Mouse (Mus musculus) hindbrain, postnatal 0 days (tissue): ENCODE results near the gene Mc1r. TPM values are rescaled to one million over a fixed set of nuclear protein-coding genes. Genes with fewer than 3 reads are reported as not detected.
"Not testable (repeated sequence)": the region's sequence is repeated elsewhere in the genome, so short reads cannot be mapped to it uniquely, and the experiment has no call there.

ENCODE experiments used
- ATAC-seq: fragments of 200-750 bp; cut with Nextera tagmentation; 2 replicates; pipeline ENCODE4 v1.8.0; 2017; ENCODE audit warnings: mild to moderate bottlenecking, moderate TSS enrichment, moderate library complexity
- DNase-seq: peaks from one replicate; pipeline ENCODE4 v3.0.0-alpha.2; 2015; ENCODE audit warnings: low spot score
- H3K27ac ChIP-seq: fragments of 300-500 bp; sonication (generic); 2 replicates; pipeline ENCODE4 v1.5.1; 2014; ENCODE audit warnings: mild to moderate bottlenecking
- H3K27me3 ChIP-seq: fragments of 300-500 bp; sonication (generic); 2 replicates; pipeline ENCODE4 v1.6.1; 2014; ENCODE audit warnings: low read length, mixed read lengths; ENCODE audit not compliant: insufficient read depth
- H3K36me3 ChIP-seq: fragments of 300-500 bp; sonication (generic); 2 replicates; pipeline ENCODE4 v1.6.1; 2014; ENCODE audit warnings: low read length, mixed read lengths; ENCODE audit not compliant: insufficient read depth
- H3K4me1 ChIP-seq: fragments of 300-500 bp; sonication (generic); 2 replicates; pipeline ENCODE4 v1.6.1; 2014; ENCODE audit warnings: antibody characterized with exemption, low read length, mixed read lengths; ENCODE audit not compliant: insufficient read depth
- H3K4me2 ChIP-seq: fragments of 300-500 bp; sonication (generic); 2 replicates; pipeline ENCODE4 v1.6.1; 2014; ENCODE audit warnings: low read depth, mild to moderate bottlenecking, low read length, moderate library complexity, mixed read lengths
- H3K4me3 ChIP-seq: fragments of 300-500 bp; sonication (generic); 2 replicates; pipeline ENCODE4 v1.5.1; 2014; ENCODE audit warnings: low read length
- H3K9ac ChIP-seq: fragments of 300-500 bp; sonication (generic); replicated peaks from 2 replicates; pipeline ENCODE4 v1.6.1; 2014; ENCODE audit warnings: mild to moderate bottlenecking, low read length, moderate library complexity, mixed read lengths
- H3K9me3 ChIP-seq: fragments of 300-500 bp; sonication (generic); 2 replicates; pipeline ENCODE4 v1.6.1; 2016; ENCODE audit warnings: low read length, mixed read lengths
- CTCF ChIP-seq: IDR thresholded peaks from 2 replicates; pipeline ENCODE4 v1.5.1; 2016; ENCODE audit warnings: antibody characterized with exemption, control low read depth, low read depth
- WGBS: fragments of 180-500 bp; shearing (Covaris S2); extraction: QIAGEN DNeasy Blood & Tissue Kit; methylation state at CpG from one replicate; pipeline ENCODE4 v1.1.7; 2014; 5-methylcytosine and 5-hydroxymethylcytosine counted together
- polyA plus RNA-seq: library from polyadenylated mRNA; unstranded; fragments of >200 nt; fragmentation: Nextera tagmentation; extraction: Ambion mirVana; gene quantifications from 2 replicates; pipeline ENCODE4 v1.2.1, GENCODE M21; 2015
- total RNA-seq: library from RNA; depleted of rRNA; stranded (reverse); fragments of >200 nt; gene quantifications from 2 replicates; pipeline ENCODE4 v1.2.3, GENCODE M21; 2014; rRNA removed

The Mc1r gene
- total and polyA plus RNA-seq, 2 experiments from 2014 or later = 0.08 TPM; not detected in 1

DNA sequence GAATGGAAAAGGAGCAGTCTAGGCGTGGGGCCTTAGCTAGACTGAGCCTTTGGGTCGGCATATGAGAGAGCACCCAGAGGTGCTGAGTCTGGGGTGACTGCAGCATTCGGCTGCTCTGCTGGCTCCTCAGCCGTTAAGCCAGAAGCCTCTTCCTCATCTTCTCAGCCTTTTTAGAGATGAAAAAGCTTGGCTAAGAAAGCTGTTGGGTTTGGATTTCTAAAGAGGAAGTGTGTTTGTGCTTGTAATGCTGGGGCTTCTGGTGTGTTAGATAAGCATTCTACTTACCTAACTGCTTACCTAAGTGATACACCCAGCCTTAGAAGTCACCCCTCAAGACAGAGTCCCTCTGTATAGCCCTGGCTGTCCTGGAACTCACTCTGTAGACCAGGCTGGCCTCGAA lies 43.9 kb downstream of the Mc1r start:
- Histone ChIP-seq H3K27ac (no peak overlapping the region), H3K9me3 (no peaks in the 10 kb centered on the region), H3K36me3 (peaks cover 32% of the 10 kb centered on the region), H3K4me1 (no peaks in the 10 kb centered on the region), H3K9ac (no peak overlapping the region), H3K4me3 (no peak overlapping the region), H3K4me2 (no peak overlapping the region), H3K27me3 (no peaks in the 10 kb centered on the region)
- no peak for DNase-seq
- TF ChIP-seq CTCF = no peak
- WGBS = 92% methylated on average over 5 of the region's 5 CpGs
- no peak for ATAC-seq

DNA sequence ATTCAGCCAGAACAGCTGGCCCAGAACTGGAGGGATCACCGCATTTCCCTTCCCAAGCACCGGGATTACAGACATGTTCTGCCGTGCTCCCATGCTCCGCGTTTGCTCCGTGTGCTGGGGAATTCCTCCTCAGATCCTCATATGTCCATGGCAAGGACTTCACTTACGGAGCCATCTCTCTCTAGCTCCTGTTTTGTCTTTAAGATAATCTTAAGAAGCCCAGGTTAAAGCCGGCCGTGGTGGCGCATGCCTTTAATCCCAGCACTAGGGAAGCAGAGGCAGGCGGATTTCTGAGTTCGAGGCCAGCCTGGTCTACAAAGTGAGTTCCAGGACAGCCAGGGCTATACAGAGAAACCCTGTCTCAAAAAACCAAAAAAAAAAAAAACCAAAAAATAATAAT lies 44.8 kb downstream of the Mc1r start:
- H3K4me1 ChIP-seq, DNase-seq, H3K27me3 ChIP-seq, H3K9me3 ChIP-seq, H3K27ac ChIP-seq, H3K4me2 ChIP-seq, H3K4me3 ChIP-seq, ATAC-seq, H3K9ac ChIP-seq: not testable (repeated sequence)
- WGBS = 92% methylated on average over 12 of the region's 12 CpGs
- peaks cover 38% of the 10 kb centered on the region for H3K36me3 ChIP-seq

DNA sequence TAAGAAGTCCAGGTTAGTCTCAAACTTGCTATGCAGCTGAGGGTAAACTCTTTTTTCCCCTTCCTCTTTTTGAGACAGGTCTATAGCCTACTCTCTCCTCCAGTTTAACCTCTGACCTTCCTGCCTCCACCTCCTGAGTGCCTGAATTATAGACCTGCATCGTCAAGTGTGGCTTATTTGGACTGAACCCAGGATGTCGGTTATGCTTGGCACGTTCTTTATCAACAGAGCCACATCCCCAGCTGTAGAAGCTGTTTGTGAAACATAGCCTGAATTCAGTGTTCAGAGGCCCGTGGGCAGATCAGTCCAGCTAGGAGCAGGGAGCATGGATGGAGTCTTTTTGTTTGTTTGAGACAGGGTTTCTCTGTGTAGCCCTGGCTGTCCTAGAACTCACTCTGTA lies 45.2 kb downstream of the Mc1r start:
- Histone ChIP-seq H3K27me3 (no peaks in the 10 kb centered on the region), H3K9me3 (no peaks in the 10 kb centered on the region), H3K4me2 (no peak overlapping the region), H3K4me1 (no peaks in the 10 kb centered on the region), H3K9ac (no peak overlapping the region), H3K27ac (no peak overlapping the region), H3K4me3 (no peak overlapping the region), H3K36me3 (peaks cover 42% of the 10 kb centered on the region)
- DNase-seq (no peak), ATAC-seq (no peak)
- WGBS = 84% methylated on average over 4 of the region's 4 CpGs
- no peak for TF ChIP-seq CTCF

DNA sequence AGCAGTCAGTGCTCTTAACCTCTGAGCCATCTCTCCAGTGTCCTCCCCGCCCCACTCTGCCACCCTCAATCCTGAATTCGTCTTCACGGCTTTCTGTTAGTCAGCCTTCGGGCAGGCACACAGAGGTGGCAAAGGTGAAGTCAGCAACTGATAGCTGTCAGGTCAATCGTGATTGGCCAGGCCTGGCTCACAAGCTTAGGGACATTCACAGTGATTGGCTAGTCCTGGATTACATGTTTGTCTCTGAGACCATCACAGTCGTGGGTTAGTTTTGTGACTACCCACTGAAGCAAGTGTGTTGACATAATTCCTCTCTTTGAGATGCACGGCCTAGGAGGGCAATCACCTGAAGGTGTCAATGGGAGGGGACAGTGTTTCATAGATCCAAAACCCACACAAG lies 46.4 kb downstream of the Mc1r start:
- TF ChIP-seq CTCF = no peak
- Histone ChIP-seq H3K27ac (no peak overlapping the region), H3K9me3 (no peaks in the 10 kb centered on the region), H3K4me1 (no peaks in the 10 kb centered on the region), H3K27me3 (no peaks in the 10 kb centered on the region), H3K9ac (no peak overlapping the region), H3K4me3 (no peak overlapping the region), H3K36me3 (peaks cover 53% of the 10 kb centered on the region), H3K4me2 (no peak overlapping the region)
- ATAC-seq (no peak), DNase-seq (no peak)
- 83% methylated on average over 7 of the region's 7 CpGs for WGBS

GRCm38 (mm10) chr8:123453951-123454350 lies 47.0 kb downstream of the Mc1r start:
- Histone ChIP-seq H3K36me3 (peaks cover 59% of the 10 kb centered on the region), H3K4me1 (no peaks in the 10 kb centered on the region), H3K27ac (no peak overlapping the region), H3K9ac (no peak overlapping the region), H3K4me3 (no peak overlapping the region), H3K4me2 (no peak overlapping the region), H3K27me3 (no peaks in the 10 kb centered on the region), H3K9me3 (no peaks in the 10 kb centered on the region)
- ATAC-seq (no peak), DNase-seq (no peak)
- no peak for TF ChIP-seq CTCF
- WGBS = 86% methylated on average over 5 of the region's 5 CpGs

DNA sequence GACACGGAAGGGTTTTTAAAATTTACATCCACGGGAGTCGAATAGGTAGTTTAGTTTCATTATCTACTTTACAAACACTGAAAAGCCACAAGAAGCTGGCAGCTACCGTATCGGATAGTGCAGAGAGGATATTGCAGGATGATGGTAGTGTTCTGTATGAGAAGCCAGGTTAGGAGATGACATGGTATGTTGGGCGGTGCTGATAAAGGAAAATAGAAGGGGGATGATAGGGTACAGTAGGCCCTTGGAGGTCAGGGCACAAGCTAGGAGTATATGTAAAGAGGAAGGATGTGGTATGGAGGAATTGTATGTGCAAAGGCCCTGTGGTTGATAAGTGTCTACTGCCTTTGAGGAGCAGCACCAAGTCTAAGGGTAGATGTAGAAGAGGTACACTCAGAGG lies 47.7 kb downstream of the Mc1r start:
- WGBS = 97% methylated on average over 6 of the region's 6 CpGs
- ATAC-seq = no peak

More for the DNA sequence above, 47.7 kb downstream of the Mc1r start:
- no peak overlapping the region for H3K4me2 ChIP-seq
- no peaks in the 10 kb centered on the region for H3K9me3 ChIP-seq
- no peak overlapping the region for H3K9ac ChIP-seq
- H3K4me1 ChIP-seq = no peaks in the 10 kb centered on the region
- TF ChIP-seq CTCF = no peak
- DNase-seq = no peak
- H3K36me3 ChIP-seq = peaks cover 60% of the 10 kb centered on the region
- H3K4me3 ChIP-seq = no peak overlapping the region
- no peak overlapping the region for H3K27ac ChIP-seq
- H3K27me3 ChIP-seq = no peaks in the 10 kb centered on the region

Other genes with a start within 250 kb of the Mc1r start
- 2.9 and 3.7 TPM in 2 replicates for gene Sult5a1, start 248.8 kb upstream of the Mc1r start, total RNA-seq
- gene Sult5a1, start 248.8 kb upstream of the Mc1r start, polyA plus RNA-seq = 2.7 and 2.9 TPM in 2 replicates
- gene Dpep1, start 220.9 kb upstream of the Mc1r start, total RNA-seq = 1.2 and 1.8 TPM in 2 replicates
- gene Dpep1, start 220.9 kb upstream of the Mc1r start, polyA plus RNA-seq = 0.84 and 1.0 TPM in 2 replicates
- gene Chmp1a, start 194.3 kb upstream of the Mc1r start, total RNA-seq = 193 and 194 TPM in 2 replicates
- gene Chmp1a, start 194.3 kb upstream of the Mc1r start, polyA plus RNA-seq = 203 and 208 TPM in 2 replicates
- 3.3 and 5.5 TPM in 2 replicates for gene Spata33, start 194.3 kb upstream of the Mc1r start, total RNA-seq
- 8.0 and 8.3 TPM in 2 replicates for gene Spata33, start 194.3 kb upstream of the Mc1r start, polyA plus RNA-seq
- gene Cdk10, start 182.3 kb upstream of the Mc1r start, total RNA-seq = 56.1 and 91.8 TPM in 2 replicates
- gene Cdk10, start 182.3 kb upstream of the Mc1r start, polyA plus RNA-seq = 52.9 and 56.3 TPM in 2 replicates
- 19.4 and 21.2 TPM in 2 replicates for gene Spata2l, start 170.9 kb upstream of the Mc1r start, total RNA-seq
- gene Spata2l, start 170.9 kb upstream of the Mc1r start, polyA plus RNA-seq = 13.4 and 15.8 TPM in 2 replicates
- gene Zfp276, start 152.9 kb upstream of the Mc1r start, total RNA-seq = 42.4 and 42.9 TPM in 2 replicates
- gene Zfp276, start 152.9 kb upstream of the Mc1r start, polyA plus RNA-seq = 16.9 and 17.5 TPM in 2 replicates
- gene Vps9d1, start 152.8 kb upstream of the Mc1r start, total RNA-seq = 91.6 and 92.3 TPM in 2 replicates
- gene Vps9d1, start 152.8 kb upstream of the Mc1r start, polyA plus RNA-seq = 57.5 and 59.9 TPM in 2 replicates
- 9.5 and 13.5 TPM in 2 replicates for gene Fanca, start 88.5 kb upstream of the Mc1r start, total RNA-seq
- gene Fanca, start 88.5 kb upstream of the Mc1r start, polyA plus RNA-seq = 5.8 TPM in 2 replicates
- 34.0 and 34.5 TPM in 2 replicates for gene Spire2, start 74.4 kb upstream of the Mc1r start, total RNA-seq
- 24.7 and 25.4 TPM in 2 replicates for gene Spire2, start 74.4 kb upstream of the Mc1r start, polyA plus RNA-seq
- gene Tcf25, start 33.4 kb upstream of the Mc1r start, total RNA-seq = 540 and 551 TPM in 2 replicates
- 407 and 411 TPM in 2 replicates for gene Tcf25, start 33.4 kb upstream of the Mc1r start, polyA plus RNA-seq
- gene Tubb3, start 4.3 kb downstream of the Mc1r start, total RNA-seq = 3,792 and 3,923 TPM in 2 replicates
- gene Tubb3, start 4.3 kb downstream of the Mc1r start, polyA plus RNA-seq = 1,431 and 1,610 TPM in 2 replicates
- 46.3 and 62.7 TPM in 2 replicates for gene Def8, start 16.4 kb downstream of the Mc1r start, total RNA-seq
- 37.9 and 38.8 TPM in 2 replicates for gene Def8, start 16.4 kb downstream of the Mc1r start, polyA plus RNA-seq
- 16.6 and 26.7 TPM in 2 replicates for gene Afg3l1, start 70.8 kb downstream of the Mc1r start, total RNA-seq
- gene Afg3l1, start 70.8 kb downstream of the Mc1r start, polyA plus RNA-seq = 45.6 and 49.6 TPM in 2 replicates
- 76.0 and 95.7 TPM in 2 replicates for gene Dbndd1, start 108.4 kb downstream of the Mc1r start, total RNA-seq
- 51.1 and 54.2 TPM in 2 replicates for gene Dbndd1, start 108.4 kb downstream of the Mc1r start, polyA plus RNA-seq
- gene Gas8, start 111.7 kb downstream of the Mc1r start, total RNA-seq = 16.3 TPM in 2 replicates
- 36.4 and 36.8 TPM in 2 replicates for gene Gas8, start 111.7 kb downstream of the Mc1r start, polyA plus RNA-seq
- 22.1 and 25.2 TPM in 2 replicates for gene Rhou, start 246.8 kb downstream of the Mc1r start, total RNA-seq
- gene Rhou, start 246.8 kb downstream of the Mc1r start, polyA plus RNA-seq = 7.8 and 7.9 TPM in 2 replicates